Mouse (Mus musculus) ES-Bruce4 (cell line): Measurements from ENCODE around the gene Pnmal1. TPM values are rescaled to one million over a fixed set of nuclear protein-coding genes. Genes with fewer than 3 reads are reported as not detected.
"Not testable (repeated sequence)": the region's sequence is repeated elsewhere in the genome, so short reads cannot be mapped to it uniquely, and the experiment has no call there.

Experiments used
- H3K27ac ChIP-seq: 2 replicates; pipeline ENCODE4 v1.5.1; 2012; ENCODE audit warnings: low read length, inconsistent platforms; ENCODE audit not compliant: insufficient read depth
- H3K27me3 ChIP-seq: 2 replicates; pipeline ENCODE4 v1.6.1; 2012; ENCODE audit warnings: mild to moderate bottlenecking, low read length, inconsistent platforms; ENCODE audit not compliant: control insufficient read depth, poor library complexity, insufficient read depth, severe bottlenecking
- H3K36me3 ChIP-seq: 2 replicates; pipeline ENCODE4 v1.6.1; 2012; ENCODE audit warnings: inconsistent platforms, mild to moderate bottlenecking, low read length, moderate library complexity; ENCODE audit not compliant: control insufficient read depth, poor library complexity, insufficient read depth, severe bottlenecking
- H3K4me1 ChIP-seq: one replicate; pipeline ENCODE4 v1.8.1; 2011; ENCODE audit warnings: low read length; ENCODE audit not compliant: control insufficient read depth, insufficient read depth
- H3K4me3 ChIP-seq: 2 replicates; pipeline ENCODE4 v1.5.1; 2011; ENCODE audit warnings: low read depth, mild to moderate bottlenecking, low read length
- H3K9ac ChIP-seq: 2 replicates; pipeline ENCODE4 v1.6.1; 2012; ENCODE audit warnings: low read depth, mild to moderate bottlenecking, inconsistent platforms; ENCODE audit not compliant: poor library complexity, severe bottlenecking
- H3K9me3 ChIP-seq: replicated peaks from 2 replicates; pipeline ENCODE4 v1.6.1; 2012; ENCODE audit warnings: mild to moderate bottlenecking, low read length, inconsistent platforms; ENCODE audit not compliant: control insufficient read depth, poor library complexity, insufficient read depth, severe bottlenecking
- CTCF ChIP-seq: IDR thresholded peaks from one replicate; pipeline ENCODE4 v1.8.1; 2011; ENCODE audit warnings: low read depth, low read length
- EP300 ChIP-seq: IDR thresholded peaks from 2 replicates; pipeline ENCODE4 v1.6.1; 2011; ENCODE audit warnings: low read depth, low read length; ENCODE audit not compliant: insufficient read depth
- POLR2A ChIP-seq: IDR thresholded peaks from one replicate; pipeline ENCODE4 v1.8.1; 2011; ENCODE audit warnings: low read length; ENCODE audit not compliant: insufficient read depth
- polyA plus RNA-seq: library from polyadenylated mRNA; stranded (reverse); fragments of >200 nt; gene quantifications from 2 replicates; pipeline ENCODE4 v1.2.4, GENCODE M21; 2011; ENCODE audit warnings: low read depth; ENCODE audit not compliant: missing spikeins, insufficient read depth, insufficient read length

The Pnmal1 gene
- polyA plus RNA-seq, 1 experiment = not detected

GRCm38 (mm10) chr7:16947349-16947895, 12.1 kb upstream of the Pnmal1 start:
- TF ChIP-seq EP300 = no peak
- TF ChIP-seq CTCF = no peak
- TF ChIP-seq POLR2A = no peak
- H3K27ac ChIP-seq = no peak overlapping the region
- H3K9me3 ChIP-seq = no peaks in the 10 kb centered on the region
- H3K36me3 ChIP-seq = no peaks in the 10 kb centered on the region
- H3K9ac ChIP-seq = no peak overlapping the region
- peak overlapping the region; percentile 29; the same call in 1 of the 2 replicates for H3K4me3 ChIP-seq
- H3K4me1 ChIP-seq = peaks cover 2% of the 10 kb centered on the region
- no peaks in the 10 kb centered on the region for H3K27me3 ChIP-seq

- Histone ChIP-seq H3K9me3 (no peaks in the 10 kb centered on the region), H3K9ac (no peak overlapping the region), H3K36me3 (no peaks in the 10 kb centered on the region), H3K4me3 (no peak overlapping the region), H3K27ac (no peak overlapping the region), H3K4me1 (peaks cover 2% of the 10 kb centered on the region), H3K27me3 (no peaks in the 10 kb centered on the region)
- no peak for TF ChIP-seq EP300
- no peak for TF ChIP-seq POLR2A
- TF ChIP-seq CTCF = no peak
Observed at GRCm38 (mm10) chr7:16947959-16948361, 11.5 kb upstream of the Pnmal1 start.

GRCm38 (mm10) chr7:16948923-16949458, 10.5 kb upstream of the Pnmal1 start:
- Histone ChIP-seq H3K36me3 (no peaks in the 10 kb centered on the region), H3K9me3 (no peaks in the 10 kb centered on the region), H3K27ac (no peak overlapping the region), H3K9ac (no peak overlapping the region), H3K4me1 (peaks cover 2% of the 10 kb centered on the region), H3K27me3 (no peaks in the 10 kb centered on the region), H3K4me3 (no peak overlapping the region)
- TF ChIP-seq POLR2A (no peak), EP300 (no peak), CTCF (no peak)

GRCm38 (mm10) chr7:16949908-16950841, 9.3 kb upstream of the Pnmal1 start:
- TF ChIP-seq CTCF (peak; percentile 85), POLR2A (no peak), EP300 (no peak)
- H3K27ac ChIP-seq = no peak overlapping the region
- H3K27me3 ChIP-seq = no peaks in the 10 kb centered on the region
- H3K9ac ChIP-seq = peak overlapping the region; percentile 3; the same call in 1 of the 2 replicates
- H3K4me3 ChIP-seq = peak overlapping the region; percentile 31
- H3K4me1 ChIP-seq = peaks cover 2% of the 10 kb centered on the region
- H3K9me3 ChIP-seq = no peaks in the 10 kb centered on the region
- no peaks in the 10 kb centered on the region for H3K36me3 ChIP-seq

GRCm38 (mm10) chr7:16950861-16951635, 8.4 kb upstream of the Pnmal1 start:
- H3K36me3 ChIP-seq = no peaks in the 10 kb centered on the region
- no peak overlapping the region for H3K4me3 ChIP-seq
- TF ChIP-seq CTCF = peak; percentile 82
- no peak for TF ChIP-seq EP300
- TF ChIP-seq POLR2A = no peak
- 0 out of 2 replicates have a peak overlapping the region, but pooled peaks have one; percentile 3 for H3K9ac ChIP-seq
- no peaks in the 10 kb centered on the region for H3K27me3 ChIP-seq
- H3K9me3 ChIP-seq = no peaks in the 10 kb centered on the region
- H3K27ac ChIP-seq = no peak overlapping the region
- peaks cover 2% of the 10 kb centered on the region for H3K4me1 ChIP-seq

- H3K9me3 ChIP-seq, H3K9ac ChIP-seq, H3K36me3 ChIP-seq, H3K4me3 ChIP-seq, H3K27me3 ChIP-seq, H3K4me1 ChIP-seq, H3K27ac ChIP-seq: not testable (repeated sequence)
Observed at GRCm38 (mm10) chr7:16953776-16954175, 5.7 kb upstream of the Pnmal1 start.
